Mouse (Mus musculus): ENCODE measurements around the gene Baz2a. TPM values are rescaled to one million over a fixed set of nuclear protein-coding genes. Genes with fewer than 3 reads are reported as not detected.

Baz2a gene
- 10 to 100 TPM; 91.5 to 96.1 TPM for total RNA-seq (2023)

GRCm38 (mm10) chr10:128091564-128092505 is at the start of gene Baz2a:
Gene Baz2a, plus strand, starts transcription at chr10:128091577.

GRCm38 (mm10) chr10:128058601-128059151 is 32.7 kb upstream of the Baz2a start, which contains the start of gene Ptges3:
Gene Ptges3, plus strand, starts transcription at chr10:128058954.

GRCm38 (mm10) chr10:128082880-128083421 is 8.4 kb upstream of the Baz2a start, which contains the start of gene Atp5b:
Gene Atp5b, plus strand, starts transcription at chr10:128083273.

Other genes starting within 250 kb of the Baz2a start
- gene Rdh19, start 241.6 kb upstream of the Baz2a start, total RNA-seq (2023) = not detected
- gene Rdh16f2, start 225.1 kb upstream of the Baz2a start, total RNA-seq (2023) = not detected
- not detected for gene Rdh7, start 202.8 kb upstream of the Baz2a start, total RNA-seq (2023)
- gene Sdr9c7, start 193.1 kb upstream of the Baz2a start, total RNA-seq (2023) = not detected
- not detected for gene Hsd17b6, start 84.0 kb upstream of the Baz2a start, total RNA-seq (2023)
- 10 to 100 TPM; 22.9 to 23.7 TPM for gene Prim1, start 76.4 kb upstream of the Baz2a start, total RNA-seq (2023)
- gene Naca, start 56.0 kb upstream of the Baz2a start, total RNA-seq (2023) = 100 to 1,000 TPM; 305 to 359 TPM
- 10 to 100 TPM; 58.1 to 76.4 TPM for gene Ptges3, start 32.6 kb upstream of the Baz2a start, total RNA-seq (2023)
- gene Atp5b, start 8.3 kb upstream of the Baz2a start, total RNA-seq (2023) = 100 to 1,000 TPM; 522 to 523 TPM
- gene Rbms2, start 88.7 kb downstream of the Baz2a start, total RNA-seq (2023) = 10 to 100 TPM in 1 of 2 experiments, 1 to 10 TPM in 1; 9.3 to 10.6 TPM
- gene Gls2, start 102.9 kb downstream of the Baz2a start, total RNA-seq (2023) = under 1 TPM in 1 of 2 experiments, not detected in 1; 0.36 TPM
- 1 to 10 TPM; 4.0 to 5.7 TPM for gene Spryd4, start 120.2 kb downstream of the Baz2a start, total RNA-seq (2023)
- gene Mip, start 134.3 kb downstream of the Baz2a start, total RNA-seq (2023) = not detected
- gene Timeless, start 140.5 kb downstream of the Baz2a start, total RNA-seq (2023) = 10 to 100 TPM; 23.8 to 29.8 TPM
- under 1 TPM; 0.42 to 0.64 TPM for gene Apon, start 162.5 kb downstream of the Baz2a start, total RNA-seq (2023)
- not detected for gene Apof, start 177.1 kb downstream of the Baz2a start, total RNA-seq (2023)
- 10 to 100 TPM; 33.8 to 44.4 TPM for gene Stat2, start 179.0 kb downstream of the Baz2a start, total RNA-seq (2023)
- not detected for gene Il23a, start 207.2 kb downstream of the Baz2a start, total RNA-seq (2023)
- 10 to 100 TPM; 27.4 to 30.6 TPM for gene Pan2, start 211.8 kb downstream of the Baz2a start, total RNA-seq (2023)
- gene Cnpy2, start 230.9 kb downstream of the Baz2a start, total RNA-seq (2023) = 10 to 100 TPM; 26.9 to 36.3 TPM
- gene Cs, start 246.2 kb downstream of the Baz2a start, total RNA-seq (2023) = 100 to 1,000 TPM in 1 of 2 experiments, 10 to 100 TPM in 1; 93.2 to 107 TPM